Mouse (Mus musculus): ENCODE measurements around the gene Gm10392.

- TF ChIP-seq CTCF (IDR thresholded peaks at IDR 0.05; ENCODE audit: borderline replicate concordance, extremely low read depth, insufficient read depth, insufficient read length) (no peak), POLR2A (IDR thresholded peaks at IDR 0.05; ENCODE audit: borderline replicate concordance, extremely low read depth, insufficient read depth, insufficient read length, poor library complexity, severe bottlenecking) (no peak)
These were observed 7.7 kb downstream of the Gm10392 start for GRCm38 (mm10) chr11:77511336-77511735.
